Mouse (Mus musculus) heart, embryonic 14.5 days (tissue): ENCODE results near the gene Arhgap17. TPM values are rescaled to one million over a fixed set of nuclear protein-coding genes. Genes with fewer than 3 reads are reported as not detected.

Experiments used
- ATAC-seq: fragments of 200-750 bp; cut with Nextera tagmentation; 2 replicates; pipeline ENCODE4 v1.8.0; 2017; ENCODE audit warnings: low read depth, moderate TSS enrichment; ENCODE audit not compliant: insufficient number of reproducible peaks, insufficient read depth, low FRiP score
- H3K27ac ChIP-seq, 2 experiments: fragments of 200-500 bp in 1 of 2; fragments of 300-500 bp in 1 of 2; sonication (generic) in 1 of 2; replicated peaks in 1 of 2; 2 replicates each; pipeline ENCODE4 v1.5.1; 2012 to 2014; ENCODE audit warnings: low read depth in 2 of 2, low read length in 2 of 2, control low read depth in 1 of 2, mild to moderate bottlenecking in 1 of 2, mixed read lengths in 1 of 2; ENCODE audit not compliant: control insufficient read depth in 1 of 2, insufficient read depth in 1 of 2
- H3K27me3 ChIP-seq: fragments of 300-500 bp; sonication (generic); 2 replicates; pipeline ENCODE4 v1.6.1; 2014; ENCODE audit warnings: mild to moderate bottlenecking, low read length, control low read depth; ENCODE audit not compliant: control insufficient read depth, insufficient read depth
- H3K36me3 ChIP-seq: fragments of 300-500 bp; sonication (generic); 2 replicates; pipeline ENCODE4 v1.6.1; 2014; ENCODE audit warnings: mild to moderate bottlenecking, control low read depth, low read length, mixed read lengths; ENCODE audit not compliant: control insufficient read depth, insufficient read depth
- H3K4me1 ChIP-seq, 2 experiments: fragments of 200-500 bp in 1 of 2; fragments of 300-500 bp in 1 of 2; sonication (generic) in 1 of 2; 2 replicates each; pipeline ENCODE4 v1.6.1; 2012 to 2014; ENCODE audit warnings: low read length in 2 of 2, control low read depth in 1 of 2, mixed read lengths in 1 of 2; ENCODE audit not compliant: control insufficient read depth in 2 of 2, insufficient read depth in 2 of 2
- H3K4me2 ChIP-seq: fragments of 300-500 bp; sonication (generic); 2 replicates; pipeline ENCODE4 v1.6.1; 2014; ENCODE audit warnings: mild to moderate bottlenecking, low read length
- H3K4me3 ChIP-seq, 2 experiments: fragments of 200-500 bp in 1 of 2; fragments of 300-500 bp in 1 of 2; sonication (generic) in 1 of 2; 2 replicates each; pipeline ENCODE4 v1.5.1; 2012 to 2014; ENCODE audit warnings: low read length in 2 of 2, mild to moderate bottlenecking in 2 of 2, control low read depth in 1 of 2, low read depth in 1 of 2, moderate library complexity in 1 of 2; ENCODE audit not compliant: control insufficient read depth in 1 of 2, insufficient read depth in 1 of 2
- H3K9ac ChIP-seq: fragments of 300-500 bp; sonication (generic); 2 replicates; pipeline ENCODE4 v1.6.1; 2014; ENCODE audit warnings: mild to moderate bottlenecking, low read length
- H3K9me3 ChIP-seq: fragments of 300-500 bp; sonication (generic); 2 replicates; pipeline ENCODE4 v1.6.1; 2016; ENCODE audit warnings: low read length, control low read depth; ENCODE audit not compliant: control insufficient read depth
- WGBS: fragments of 180-500 bp; shearing (Covaris S2); extraction: QIAGEN DNeasy Blood & Tissue Kit; methylation state at CpG from one replicate; pipeline ENCODE4 v1.1.7; 2014; 5-methylcytosine and 5-hydroxymethylcytosine counted together
- polyA plus RNA-seq: library from polyadenylated mRNA; unstranded; fragments of >200 nt; fragmentation: Nextera tagmentation; extraction: Ambion mirVana; gene quantifications from 2 replicates; pipeline ENCODE4 v1.2.1, GENCODE M21; 2014

The Arhgap17 gene
- polyA plus RNA-seq, 1 experiment from 2014 or later, result 19.2 TPM

- 57% methylated on average over 5 of the region's 5 CpGs for WGBS
- Histone ChIP-seq H3K4me1 (peaks cover 23 to 63% of the 10 kb centered on the region in 2 experiments), H3K9ac (no peak overlapping the region; the same call in 1 of the 2 replicates), H3K36me3 (no peaks in the 10 kb centered on the region), H3K4me3 (no peak overlapping the region), H3K9me3 (no peaks in the 10 kb centered on the region), H3K4me2 (no peak overlapping the region), H3K27me3 (no peaks in the 10 kb centered on the region), H3K27ac (peak overlapping the region; percentile 41 to 68; a peak in 3 of 4 replicates)
- ATAC-seq, result no peak
These were observed 27.8 kb downstream of the Arhgap17 start for GRCm38 (mm10) chr7:123341896-123342295.

- Histone ChIP-seq H3K36me3 (no peaks in the 10 kb centered on the region), H3K9me3 (no peaks in the 10 kb centered on the region), H3K4me1 (peaks cover 26 to 68% of the 10 kb centered on the region in 2 experiments), H3K9ac (no peak overlapping the region), H3K27me3 (no peaks in the 10 kb centered on the region), H3K4me2 (no peak overlapping the region), H3K4me3 (no peak overlapping the region), H3K27ac (peak overlapping the region in 1 of 2 experiments; percentile 37; a peak in 1 of 4 replicates)
- WGBS, result 42% methylated on average over 8 of the region's 8 CpGs
- 0 out of 2 replicates have a peak, but pooled peaks have one; percentile 12 for ATAC-seq
These were observed 31.4 kb downstream of the Arhgap17 start for GRCm38 (mm10) chr7:123338351-123338750.

GRCm38 (mm10) chr7:123336322-123336721 lies 33.4 kb downstream of the Arhgap17 start:
- Histone ChIP-seq H3K4me2 (no peak overlapping the region; the same call in 1 of the 2 replicates), H3K9ac (no peak overlapping the region), H3K36me3 (no peaks in the 10 kb centered on the region), H3K4me1 (peaks cover 15 to 47% of the 10 kb centered on the region in 2 experiments), H3K4me3 (no peak overlapping the region), H3K9me3 (no peaks in the 10 kb centered on the region), H3K27ac (peak overlapping the region; percentile 44 to 63; a peak in 2 of 4 replicates), H3K27me3 (no peaks in the 10 kb centered on the region)
- 56% methylated on average over 1 of the region's 1 CpGs for WGBS
- no peak for ATAC-seq

GRCm38 (mm10) chr7:123330506-123330905 lies 39.2 kb downstream of the Arhgap17 start:
- H3K4me1 ChIP-seq, result peaks cover 18 to 32% of the 10 kb centered on the region in 2 experiments
- no peak for ATAC-seq

GRCm38 (mm10) chr7:123327909-123328308 lies 41.8 kb downstream of the Arhgap17 start:
- no peak overlapping the region for H3K4me3 ChIP-seq
- WGBS, result 41% methylated on average over 4 of the region's 4 CpGs
- no peaks in the 10 kb centered on the region for H3K9me3 ChIP-seq
- peak overlapping the region; percentile 21; the same call in 1 of the 2 replicates for H3K4me2 ChIP-seq
- H3K4me1 ChIP-seq, result peaks cover 20 to 28% of the 10 kb centered on the region in 2 experiments
- H3K36me3 ChIP-seq, result peaks cover 31% of the 10 kb centered on the region
- no peak overlapping the region for H3K9ac ChIP-seq
- H3K27me3 ChIP-seq, result no peaks in the 10 kb centered on the region
- ATAC-seq, result no peak
- H3K27ac ChIP-seq, result 0 out of 4 replicates have a peak overlapping the region, but pooled peaks of 1 of the 2 experiments have one; percentile 14

More at GRCm38 (mm10) chr7:123330506-123330905, 39.2 kb downstream of the Arhgap17 start:
- Histone ChIP-seq H3K36me3 (peaks cover 9% of the 10 kb centered on the region; the same call in 1 of the 2 replicates), H3K27me3 (no peaks in the 10 kb centered on the region), H3K27ac (no peak overlapping the region), H3K9ac (no peak overlapping the region), H3K4me3 (no peak overlapping the region), H3K4me2 (no peak overlapping the region), H3K9me3 (no peaks in the 10 kb centered on the region)
- WGBS, result 81% methylated on average over 9 of the region's 9 CpGs

GRCm38 (mm10) chr7:123326901-123327300 lies 42.8 kb downstream of the Arhgap17 start:
- no peak overlapping the region for H3K9ac ChIP-seq
- WGBS, result 52% methylated on average over 4 of the region's 4 CpGs

GRCm38 (mm10) chr7:123326062-123326461 lies 43.7 kb downstream of the Arhgap17 start:
- WGBS, result 78% methylated on average over 5 of the region's 5 CpGs
- Histone ChIP-seq H3K4me3 (no peak overlapping the region), H3K4me1 (peaks cover 20 to 28% of the 10 kb centered on the region in 2 experiments), H3K27me3 (no peaks in the 10 kb centered on the region), H3K27ac (no peak overlapping the region), H3K4me2 (no peak overlapping the region), H3K36me3 (peaks cover 47% of the 10 kb centered on the region), H3K9me3 (no peaks in the 10 kb centered on the region), H3K9ac (no peak overlapping the region)
- ATAC-seq, result no peak

More at GRCm38 (mm10) chr7:123326901-123327300, 42.8 kb downstream of the Arhgap17 start:
- Histone ChIP-seq H3K27ac (no peak overlapping the region), H3K9me3 (no peaks in the 10 kb centered on the region), H3K4me2 (no peak overlapping the region), H3K36me3 (peaks cover 38% of the 10 kb centered on the region), H3K27me3 (no peaks in the 10 kb centered on the region), H3K4me1 (peaks cover 20 to 28% of the 10 kb centered on the region in 2 experiments), H3K4me3 (no peak overlapping the region)
- ATAC-seq, result no peak

- H3K4me1 ChIP-seq, result peaks cover 20 to 28% of the 10 kb centered on the region in 2 experiments
- no peaks in the 10 kb centered on the region for H3K9me3 ChIP-seq
- no peak overlapping the region for H3K4me3 ChIP-seq
- no peak for ATAC-seq
- H3K27ac ChIP-seq, result no peak overlapping the region
- peaks cover 62% of the 10 kb centered on the region for H3K36me3 ChIP-seq
- H3K27me3 ChIP-seq, result no peaks in the 10 kb centered on the region
- H3K4me2 ChIP-seq, result no peak overlapping the region
- 85% methylated on average over 1 of the region's 1 CpGs for WGBS
- H3K9ac ChIP-seq, result no peak overlapping the region
These were observed 45.6 kb downstream of the Arhgap17 start for GRCm38 (mm10) chr7:123324105-123324504.
